Mouse (Mus musculus) c-Kit-negative CD71-positive TER-119-positive erythroid progenitor cells, embryonic 14.5 days (primary cell): ENCODE measurements at regions not wholly inside any gene's neighbourhood (a gene's known extent, or its start where the extent isn't known, plus 50 kb on each side); places are given as distances from the start of the nearest gene placed in this dataset.
A peak's percentile ranks its signal among the peaks of the same experiment; 100 is the strongest.

Experiments used
- DNase-seq: peaks from one replicate; pipeline ENCODE4 v3.0.0-alpha.2; 2013; ENCODE audit warnings: low read depth, low spot score

DNA sequence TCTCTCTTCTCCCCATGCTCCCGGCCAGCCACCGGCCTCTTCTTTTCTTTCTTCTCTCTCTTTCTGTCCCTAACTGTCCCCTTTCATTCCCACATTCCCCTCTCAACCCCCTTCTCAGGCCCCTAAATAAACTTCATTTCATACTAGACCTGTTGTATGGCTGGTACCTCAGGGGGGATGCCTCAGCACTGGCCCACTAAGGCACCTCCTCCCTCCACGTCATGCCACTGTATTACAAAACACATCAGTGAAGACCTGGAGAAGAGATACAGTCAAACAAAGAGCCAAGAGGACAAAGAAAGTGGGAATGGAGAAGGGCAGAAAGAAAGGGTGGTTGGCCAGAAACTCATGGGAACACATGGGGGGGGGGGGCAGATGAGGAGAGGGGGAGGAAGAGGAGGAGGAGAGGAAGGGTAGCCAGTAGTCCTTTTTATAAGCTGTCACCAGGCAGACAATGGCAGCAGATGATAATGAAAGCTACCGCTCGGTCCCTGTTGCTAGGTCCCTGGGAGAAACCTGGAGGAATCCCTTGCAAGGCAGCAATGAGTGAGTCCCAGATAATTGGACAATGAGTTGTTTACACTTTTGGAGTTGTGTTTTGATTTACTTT, 224.5 kb upstream of the Pfn2 start:
- DNase-seq: no peak

DNA sequence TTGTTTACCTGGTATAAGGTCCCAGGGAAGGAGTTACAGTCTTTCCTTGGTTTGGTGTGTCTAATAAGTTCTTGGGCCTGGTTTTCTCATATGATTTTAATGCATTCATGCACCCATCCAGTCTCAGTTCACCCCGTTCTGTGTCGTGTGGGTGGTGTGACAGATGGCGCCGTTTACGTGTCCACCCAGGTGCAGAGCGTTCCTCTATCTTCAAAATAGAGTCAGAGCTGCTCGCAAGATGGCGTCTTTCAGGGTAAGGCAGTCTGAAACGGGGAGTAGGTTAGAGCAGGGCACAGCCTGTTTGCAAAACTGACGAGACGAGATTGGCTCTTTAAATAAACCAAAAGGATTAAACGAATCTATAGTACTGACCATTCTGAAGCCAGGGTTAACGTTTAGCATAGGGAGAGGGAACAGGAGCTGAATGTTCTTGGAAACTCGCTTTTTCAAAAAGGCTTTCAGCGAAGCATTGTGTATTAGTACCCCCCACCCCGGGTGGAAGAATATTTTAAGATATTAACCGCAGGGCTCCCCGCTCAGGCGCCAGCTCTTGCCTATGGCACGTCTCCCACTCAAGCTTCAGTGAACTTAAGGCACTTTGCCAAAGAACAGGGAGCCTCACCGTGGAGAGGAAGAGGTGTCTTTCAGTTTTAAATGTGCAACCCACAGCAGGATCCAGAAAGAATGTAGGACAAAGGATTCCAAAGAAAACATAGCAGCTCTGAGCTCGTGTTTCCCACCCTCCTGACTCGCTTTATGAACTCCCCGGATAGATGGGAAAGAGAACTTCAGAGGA, 241.7 kb upstream of the Pfn2 start:
- DNase-seq: no peak

DNA sequence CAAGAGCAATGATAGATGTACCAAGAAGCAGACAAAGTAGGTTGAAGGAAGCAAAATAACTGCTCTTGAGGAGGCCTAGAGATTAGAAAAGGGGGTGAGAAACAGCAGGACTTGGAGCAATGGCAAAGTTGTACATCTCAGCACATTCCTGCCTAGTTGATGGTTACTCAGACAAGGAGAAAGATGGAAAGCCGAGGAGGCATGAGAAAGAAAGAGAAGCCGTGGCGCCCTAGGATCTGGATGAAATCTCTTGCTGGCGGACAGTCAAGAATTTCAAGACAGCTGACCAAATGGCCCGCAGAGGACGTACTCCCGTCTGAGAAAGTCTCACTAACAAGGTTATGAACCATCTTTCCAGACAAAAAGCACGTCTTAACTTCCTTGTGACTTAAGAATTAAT, 242.5 kb upstream of the Pfn2 start:
- DNase-seq: no peak

DNA sequence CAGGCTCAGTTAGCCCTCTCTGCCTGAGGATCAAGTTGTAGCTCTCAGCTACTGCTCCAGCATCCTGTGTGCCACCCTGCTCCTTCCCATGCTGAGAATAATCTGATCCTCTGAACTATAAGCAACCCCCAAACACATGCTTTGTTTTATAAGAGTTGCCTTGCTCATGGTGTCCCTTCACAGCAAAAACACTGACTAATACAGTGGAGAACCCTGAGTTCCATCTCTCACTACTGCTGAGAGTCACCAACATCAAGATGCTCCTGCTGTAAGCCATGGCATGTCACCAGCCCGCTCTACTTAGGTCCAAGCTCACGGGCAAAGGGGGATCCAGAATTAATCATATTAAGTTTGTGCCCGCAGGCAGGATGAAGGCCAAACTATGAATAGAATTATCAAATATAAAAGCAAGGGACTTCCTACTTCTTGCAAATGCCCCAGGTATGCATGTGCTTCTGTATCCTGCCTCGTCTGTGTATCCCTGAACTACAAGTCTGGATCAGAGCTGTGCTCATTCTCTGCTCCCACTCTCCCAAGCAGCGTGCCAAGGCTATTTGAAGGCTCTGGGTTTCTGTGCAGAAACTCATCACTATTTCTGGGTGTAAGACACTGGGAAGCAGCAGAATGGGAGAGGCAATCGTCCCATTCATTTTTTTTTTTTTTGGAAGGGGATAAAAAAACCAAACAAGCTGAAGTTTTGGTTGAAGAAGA, 243.7 kb upstream of the Pfn2 start:
- DNase-seq: no peak

DNA sequence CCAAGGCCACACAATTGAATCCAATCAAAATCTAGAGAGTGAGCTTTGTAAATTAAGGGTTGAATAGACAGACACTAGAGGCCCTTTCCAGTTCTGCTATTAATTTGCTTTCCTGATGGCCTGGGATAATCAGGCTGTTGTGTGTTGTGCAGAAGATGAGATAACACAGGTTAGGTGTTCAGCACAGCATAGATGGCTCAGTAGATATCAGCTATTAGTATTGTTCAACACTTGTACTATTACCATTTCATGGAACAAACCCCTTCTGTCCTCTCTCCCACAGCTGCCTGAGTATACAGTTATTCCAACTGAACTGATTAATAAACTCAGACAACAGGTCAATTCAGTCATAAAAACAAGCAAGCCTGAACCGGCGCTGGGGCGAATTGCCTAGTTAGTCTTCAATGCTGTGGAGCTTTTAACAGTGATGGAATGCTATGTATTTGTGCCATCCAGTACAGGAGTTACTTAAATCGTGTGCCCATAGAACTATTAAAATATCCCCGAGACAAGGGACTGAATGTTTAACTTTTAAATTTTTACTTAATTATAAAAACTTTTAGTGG, 263.1 kb upstream of the Pfn2 start:
- no peak for DNase-seq

DNA sequence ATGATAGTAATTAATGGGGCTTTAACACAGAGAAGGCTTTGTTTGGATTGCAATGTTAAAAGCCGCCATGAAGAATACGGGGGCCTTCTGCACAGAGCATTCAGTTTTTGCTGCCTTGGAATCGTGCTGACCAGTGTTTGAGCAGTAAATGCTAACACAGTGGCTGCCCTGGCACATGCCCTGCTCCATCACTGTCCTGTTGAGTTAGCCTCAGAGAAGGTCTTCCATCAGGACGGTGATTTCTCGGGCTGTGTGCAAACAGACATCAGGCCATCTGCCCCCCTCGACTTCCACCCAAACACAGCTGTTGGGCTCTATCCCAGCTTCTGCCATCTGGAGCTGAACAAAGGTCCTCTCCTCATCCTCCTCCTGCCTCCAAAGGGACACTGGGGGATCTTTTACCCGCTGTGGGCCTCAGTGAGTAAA, 264.6 kb upstream of the Pfn2 start:
- no peak for DNase-seq

DNA sequence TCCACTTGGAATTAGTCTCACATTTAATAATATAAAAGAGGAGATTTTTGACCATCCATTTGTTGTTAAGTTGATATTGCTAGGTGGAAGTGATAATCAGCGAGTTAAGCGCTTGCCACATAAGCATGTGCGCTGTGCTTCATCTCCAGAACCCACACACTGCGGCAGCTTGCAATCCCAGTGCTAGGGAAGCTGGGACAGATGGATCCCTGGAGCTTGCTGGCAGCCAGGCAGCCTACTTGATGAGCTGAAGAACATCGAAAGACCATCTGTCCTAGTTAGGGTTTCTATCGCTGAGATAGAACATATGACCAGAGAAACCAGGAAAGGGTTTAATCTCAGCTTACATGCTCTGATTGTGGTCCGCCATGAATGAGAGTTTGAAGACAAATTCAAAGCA, 266.1 kb upstream of the Pfn2 start:
- no peak for DNase-seq

DNA sequence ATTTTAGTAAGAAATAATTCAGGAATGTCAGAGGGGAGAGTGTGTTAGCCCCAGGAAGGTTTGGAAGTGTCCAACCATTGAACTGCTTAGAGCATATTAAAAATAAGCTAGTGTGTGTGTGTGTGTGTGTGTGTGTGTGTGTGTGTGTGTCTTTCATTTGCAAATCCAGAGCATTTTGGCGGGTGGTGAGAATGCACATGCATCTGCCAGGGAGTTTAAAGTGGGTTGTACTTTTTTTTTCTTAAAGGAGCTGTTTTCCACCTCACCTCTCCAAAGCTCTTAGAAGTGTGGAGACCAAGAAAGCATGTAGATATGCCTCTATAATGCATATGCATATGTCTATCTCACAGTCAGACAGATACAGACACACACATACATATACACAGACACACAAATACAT, 267.6 kb upstream of the Pfn2 start:
- DNase-seq: no peak

DNA sequence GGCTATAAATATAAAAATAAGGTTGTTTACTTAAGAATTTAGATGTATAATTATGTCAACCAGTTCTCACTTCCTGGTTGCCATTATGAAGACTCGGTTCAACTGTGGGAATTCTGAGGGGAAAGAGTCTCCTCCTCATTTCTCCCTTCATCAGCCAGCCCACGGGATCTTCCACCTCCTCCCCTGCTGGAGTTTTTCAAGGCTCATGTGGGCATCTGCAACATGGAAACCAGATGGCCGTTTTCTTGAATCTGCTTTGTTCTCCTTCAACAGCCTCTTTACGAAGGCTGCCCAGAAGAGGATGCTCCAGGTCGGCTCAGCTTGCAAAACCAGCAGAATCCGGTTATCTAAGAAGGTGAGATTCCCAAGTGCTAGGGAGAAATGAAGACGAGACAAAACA, 269.0 kb upstream of the Pfn2 start:
- no peak for DNase-seq

DNA sequence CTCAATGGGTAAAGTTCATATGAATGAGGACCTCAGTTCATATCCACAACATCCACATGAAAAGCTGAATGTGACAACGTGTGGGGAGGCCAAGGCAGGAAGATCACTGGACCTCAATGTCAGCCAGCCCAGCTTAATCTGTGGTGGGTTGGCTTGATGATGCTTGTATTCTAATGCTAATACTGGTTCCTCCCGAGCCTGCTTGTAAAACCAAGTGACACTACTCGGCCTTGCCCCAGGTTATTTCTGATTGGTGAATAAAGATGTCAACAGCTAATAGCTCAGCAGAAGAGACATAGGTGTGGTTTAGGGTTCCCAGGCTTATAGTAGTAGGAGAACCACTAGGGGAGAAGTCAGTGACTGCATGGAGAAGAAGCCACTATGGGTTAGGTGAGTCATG, 272.2 kb upstream of the Pfn2 start:
- no peak for DNase-seq

DNA sequence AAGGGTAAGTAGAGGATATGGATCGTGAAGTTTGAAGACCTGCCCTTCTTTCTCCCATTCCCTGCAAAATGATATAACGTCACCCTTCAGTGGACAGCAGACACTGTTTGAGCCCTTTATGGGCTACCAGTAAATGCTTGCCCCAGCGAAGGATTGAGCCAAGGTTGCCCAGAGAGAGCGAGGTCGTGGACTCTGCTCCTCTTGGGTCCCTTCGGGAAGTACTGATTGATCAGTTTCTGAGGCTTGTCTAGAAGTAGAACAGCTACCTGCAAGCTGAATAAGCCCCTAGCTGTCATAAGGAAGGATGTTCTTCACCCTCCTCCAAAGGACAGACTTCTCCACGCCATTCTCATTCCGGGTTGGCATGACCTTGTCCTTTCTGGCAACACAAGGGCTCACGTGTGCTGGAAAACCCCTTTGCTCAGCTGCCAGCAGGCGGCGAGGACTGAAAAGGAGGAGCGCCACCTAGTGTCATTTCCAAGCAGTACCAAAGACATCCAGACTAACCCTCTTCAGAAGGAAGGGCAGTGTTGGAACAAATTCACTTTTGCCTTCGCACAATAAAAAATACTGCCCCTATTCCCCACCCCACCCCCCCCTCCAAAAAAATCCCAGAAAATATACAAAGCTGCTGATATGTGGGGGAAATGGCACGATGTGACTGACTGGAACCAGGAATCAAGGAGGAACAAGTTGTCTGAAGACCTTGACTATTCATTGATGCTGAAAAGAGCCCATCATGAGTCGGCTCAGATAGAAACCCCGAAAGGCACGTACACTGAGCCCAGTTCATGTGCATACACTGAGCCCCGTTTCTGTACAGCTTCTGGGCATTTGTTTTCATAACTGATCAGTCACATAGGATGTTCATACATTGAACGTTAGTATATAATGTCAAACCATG, 274.8 kb upstream of the Pfn2 start:
- DNase-seq: peak; percentile 2

DNA sequence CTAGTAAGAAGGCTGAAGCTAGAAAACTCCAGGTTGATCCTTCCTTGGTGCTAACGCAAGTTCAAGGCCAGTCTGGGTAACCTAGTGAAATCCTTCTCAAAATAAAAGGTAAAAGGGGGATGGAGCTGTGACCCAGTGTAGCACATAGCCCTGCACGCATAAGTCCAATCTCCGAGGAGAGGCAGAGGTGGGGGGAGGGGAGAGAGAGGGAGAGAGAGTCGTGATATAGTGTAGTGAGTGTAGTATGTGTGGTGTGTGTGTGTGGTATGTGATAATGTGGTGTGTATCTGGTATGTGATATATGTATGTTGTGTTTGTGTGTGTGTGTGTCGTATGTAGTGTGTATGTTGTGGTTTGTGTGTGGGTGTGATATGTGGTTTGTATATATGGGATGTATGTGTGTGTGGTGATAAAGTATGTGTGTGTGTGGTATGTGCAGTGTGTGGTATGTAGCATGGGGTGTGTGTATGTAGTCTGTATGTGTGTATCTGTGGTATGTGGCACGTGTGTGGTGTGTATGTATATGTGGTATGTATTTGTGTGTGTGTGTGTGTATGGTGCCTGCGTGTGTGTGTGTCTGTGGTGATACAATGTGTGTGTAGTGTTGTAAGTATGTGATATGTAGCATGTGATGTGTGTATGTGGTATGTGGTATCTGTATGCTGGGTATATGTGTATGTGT, 275.7 kb upstream of the Pfn2 start:
- DNase-seq: no peak

DNA sequence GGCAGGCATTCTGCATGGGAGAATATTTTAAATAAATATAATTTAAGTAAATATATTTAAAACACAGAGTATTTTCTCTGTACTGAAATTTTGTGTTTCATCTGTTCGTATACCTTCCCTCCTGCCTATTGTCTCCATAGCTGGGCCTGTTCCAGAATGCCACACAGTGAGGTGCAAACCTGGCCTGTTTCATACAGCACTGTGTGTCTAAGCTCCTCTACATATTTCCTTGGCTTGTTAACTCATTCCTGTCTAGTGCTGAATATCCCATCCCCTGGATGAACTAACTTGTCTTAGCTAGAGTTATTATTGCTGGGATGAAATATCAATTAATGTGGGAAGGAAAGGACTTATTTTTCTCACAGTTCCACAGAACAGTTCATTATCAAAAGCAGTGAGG, 277.0 kb upstream of the Pfn2 start:
- no peak for DNase-seq

DNA sequence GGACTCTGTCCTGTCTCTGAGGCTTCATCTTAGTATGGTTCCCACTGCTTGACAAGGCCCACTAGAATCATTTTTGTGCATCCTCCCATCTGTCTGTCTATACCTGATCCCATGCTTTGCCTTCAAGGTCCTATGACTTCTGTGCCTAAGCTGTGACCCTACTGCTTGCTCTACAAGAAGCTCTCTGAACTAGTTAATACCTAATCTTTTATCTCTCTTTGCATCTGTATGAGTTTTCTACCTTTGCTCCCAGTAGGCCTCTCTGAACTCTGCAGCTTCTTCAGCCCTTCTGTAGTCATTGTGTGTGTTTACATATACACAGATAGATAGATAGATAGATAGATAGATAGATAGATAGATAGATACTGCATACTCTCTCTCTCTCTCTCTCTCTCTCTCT, 279.1 kb upstream of the Pfn2 start:
- no peak for DNase-seq

DNA sequence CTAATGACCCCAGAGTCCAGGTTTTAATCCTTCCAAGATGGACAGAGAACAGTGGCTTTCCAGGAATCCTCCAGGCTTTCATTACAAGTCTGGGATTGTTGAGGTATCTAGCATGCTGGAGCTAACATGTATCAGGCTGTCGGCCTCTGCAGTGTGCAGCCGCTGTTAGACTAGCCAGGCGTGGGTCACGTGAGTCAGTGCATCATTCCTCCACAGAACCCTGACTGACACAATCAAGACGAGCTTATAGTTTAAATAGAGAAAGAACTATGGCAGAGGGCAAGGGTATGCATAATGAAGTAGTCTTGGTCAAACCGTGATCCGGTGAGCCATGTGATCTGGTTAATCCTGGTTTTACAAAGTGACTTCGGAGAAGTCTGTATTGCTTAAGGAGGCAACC, 280.2 kb upstream of the Pfn2 start:
- no peak for DNase-seq

DNA sequence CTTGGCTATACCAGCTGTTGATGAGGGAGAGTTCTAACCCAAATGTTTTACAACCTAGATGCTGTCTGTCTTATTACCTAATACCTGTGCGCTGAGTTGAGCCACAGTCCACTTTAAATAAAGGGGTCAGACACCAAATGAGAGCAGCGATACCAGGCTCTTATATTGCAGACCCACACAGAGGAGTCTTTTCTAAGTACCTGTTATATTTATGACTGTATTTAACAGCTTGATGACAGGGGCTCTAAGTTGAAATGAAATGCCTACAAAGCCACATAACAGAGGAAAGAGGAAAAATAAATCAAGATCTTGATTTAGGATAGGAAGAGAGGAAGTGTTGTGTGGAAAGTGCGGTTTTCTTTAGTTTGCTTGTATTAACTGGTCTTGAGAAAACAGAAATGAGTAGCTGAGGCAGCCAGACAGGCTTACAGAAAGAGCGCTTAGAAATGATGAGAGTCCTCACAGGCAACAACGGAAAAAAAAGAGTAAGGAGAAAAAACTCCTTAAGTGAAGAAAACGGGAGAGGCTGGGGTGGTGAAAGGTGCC, 281.6 kb upstream of the Pfn2 start:
- DNase-seq: no peak

DNA sequence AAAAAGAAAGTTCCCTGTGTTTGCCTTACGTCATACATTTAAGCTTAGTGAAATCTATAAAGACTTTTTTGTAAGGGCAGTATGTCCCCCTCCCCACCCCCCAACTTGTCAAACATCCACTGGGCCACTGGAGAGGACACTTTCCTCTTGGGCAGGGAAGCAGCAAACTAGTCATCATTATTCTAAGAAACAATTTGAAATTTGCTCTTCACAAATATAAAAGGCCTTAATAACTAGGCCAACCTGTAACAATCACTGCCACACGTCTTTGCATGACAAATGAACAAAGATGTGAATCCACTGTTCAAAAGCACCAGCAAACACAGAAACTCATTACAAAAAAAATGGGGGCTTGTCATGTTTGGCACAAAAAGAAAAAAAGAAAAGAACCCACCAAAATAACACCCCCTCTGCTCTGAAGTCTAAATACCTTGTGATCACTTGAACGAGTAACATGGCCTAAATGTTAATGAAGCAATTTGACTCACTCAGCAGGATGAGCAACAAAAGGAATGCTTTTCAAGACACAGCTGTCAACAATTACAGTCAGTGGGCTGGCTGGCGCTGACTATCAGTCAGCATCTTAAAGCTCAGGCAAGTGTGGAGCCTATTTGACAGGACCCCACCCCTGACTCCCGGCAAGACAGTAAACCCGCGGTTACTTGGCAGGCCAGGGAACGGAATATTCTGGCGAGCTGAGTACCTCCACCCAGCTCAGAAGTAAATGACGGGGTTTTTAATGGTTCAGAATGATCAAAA, 278.7 kb upstream of the Tsc22d2 start:
- no peak for DNase-seq

DNA sequence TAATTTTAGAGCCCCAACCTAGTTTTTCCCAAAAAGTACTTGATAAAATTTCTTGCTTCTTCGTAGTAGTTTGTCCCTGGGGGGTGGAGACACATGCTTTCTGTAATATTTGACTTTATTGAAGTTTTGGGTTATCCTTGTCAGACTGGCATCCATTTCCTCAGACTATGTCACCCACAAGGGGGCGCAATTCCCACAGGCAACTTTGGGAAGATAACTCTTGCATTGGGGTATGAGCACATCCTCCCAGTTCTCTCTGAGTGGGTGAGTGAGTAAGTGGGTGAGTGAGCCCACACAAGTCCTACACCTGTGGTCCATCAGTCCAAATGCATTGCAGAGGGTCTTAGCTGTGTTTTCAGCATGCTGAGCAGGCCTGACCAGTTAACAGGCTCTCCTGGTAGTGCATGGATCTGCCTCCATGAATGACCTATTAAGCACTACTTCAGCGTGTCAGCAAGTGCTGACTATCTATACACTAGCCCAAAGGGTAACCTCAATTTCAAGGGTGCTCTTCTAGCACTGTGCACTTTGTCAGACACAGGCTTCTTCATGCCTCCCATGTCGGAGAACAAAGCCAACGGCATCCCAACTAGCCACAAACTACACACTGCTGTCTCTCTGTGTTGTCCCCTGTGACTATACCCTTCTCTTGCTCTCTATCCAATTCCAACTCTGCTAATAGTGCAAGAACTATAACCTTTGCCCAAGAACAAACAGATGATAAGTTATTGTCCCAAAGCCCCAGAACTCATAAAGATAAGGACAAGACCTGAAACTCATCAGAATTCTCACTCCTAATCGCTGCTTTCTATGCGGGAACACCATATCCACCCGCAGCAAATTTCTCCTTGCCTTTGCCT, 275.6 kb upstream of the Tsc22d2 start:
- DNase-seq: peak; percentile 4

DNA sequence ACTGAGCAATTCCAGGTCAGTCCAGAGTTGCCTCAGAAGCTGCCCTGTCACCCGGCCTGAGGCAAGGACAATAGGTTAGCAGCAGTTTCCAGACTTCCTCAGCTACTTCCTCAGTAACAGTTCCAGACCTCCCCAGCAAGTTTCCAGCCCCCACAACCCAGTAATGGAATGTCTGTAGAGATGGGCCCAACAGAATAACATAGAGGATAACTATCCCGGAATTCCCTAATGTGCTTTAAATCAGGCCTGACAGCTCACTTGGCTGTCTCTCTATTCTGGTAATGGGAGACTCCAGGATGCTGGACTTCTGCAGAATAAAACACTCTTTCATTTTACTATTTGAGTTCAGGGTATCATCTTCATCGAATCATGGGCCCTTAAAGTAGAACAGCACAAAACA, 268.4 kb upstream of the Tsc22d2 start:
- no peak for DNase-seq
